Mouse (Mus musculus) right cerebral cortex, postnatal 25 days (tissue): ENCODE measurements around the gene Cldn10.

Experiments used
- DNase-seq: peaks from one replicate; pipeline ENCODE4 v3.0.0; 2022

The Cldn10 gene

DNA sequence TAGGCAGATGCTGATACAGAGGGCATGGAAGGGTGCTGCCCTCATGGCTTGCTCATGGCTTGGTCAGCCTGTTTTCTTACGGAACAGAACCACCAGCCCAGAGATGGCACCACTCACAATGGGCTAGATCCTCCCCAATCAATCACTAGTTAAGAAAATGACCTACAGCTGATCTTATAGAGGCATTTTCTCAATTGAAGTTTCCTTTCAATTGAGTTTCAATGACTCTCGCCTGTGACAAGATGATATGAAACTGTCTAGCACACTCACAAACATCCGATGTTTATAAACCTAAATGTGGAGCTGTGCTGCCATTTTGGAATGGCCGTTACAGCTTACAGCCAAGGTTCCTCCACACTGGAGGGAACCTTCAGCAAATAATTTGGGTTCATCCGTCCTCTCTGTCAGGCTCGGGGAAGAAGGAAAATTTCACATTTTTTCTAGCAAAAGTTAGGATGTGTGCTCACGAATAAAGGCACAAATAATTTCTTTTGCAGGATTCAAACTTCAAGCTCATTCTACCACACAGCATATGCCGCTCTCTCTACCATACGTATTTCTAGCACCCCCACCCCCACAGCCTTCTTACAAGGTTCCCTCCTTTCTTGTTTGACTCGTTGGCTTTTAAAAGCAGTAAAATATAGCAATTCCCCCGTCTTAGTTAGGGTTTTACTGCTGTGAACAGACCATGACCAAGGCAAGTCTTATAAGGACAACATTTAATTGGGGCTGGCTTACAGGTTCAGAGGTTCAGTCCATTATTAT is 41.8 kb downstream of the Cldn10 start:
- DNase-seq, result peak; percentile 21

DNA sequence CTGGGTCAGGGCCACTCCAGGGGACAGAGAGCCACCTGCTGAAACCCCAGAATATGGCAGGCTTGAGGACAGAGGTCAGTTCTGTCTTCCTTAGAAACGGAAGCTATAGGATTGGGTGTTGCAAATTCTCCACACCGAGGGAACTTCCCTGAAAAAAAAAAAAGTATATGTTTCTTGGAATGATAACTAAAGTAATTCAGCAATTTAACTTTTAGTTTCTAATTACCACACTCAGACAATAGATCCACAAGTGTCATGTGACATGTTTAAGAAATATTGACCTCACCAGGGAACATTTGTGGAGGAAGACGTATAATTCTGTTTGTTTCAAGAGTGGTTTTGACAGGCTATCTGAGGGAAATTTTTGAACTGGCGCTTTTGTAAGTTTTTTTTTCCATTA is 43.9 kb downstream of the Cldn10 start:
- DNase-seq, result no peak

DNA sequence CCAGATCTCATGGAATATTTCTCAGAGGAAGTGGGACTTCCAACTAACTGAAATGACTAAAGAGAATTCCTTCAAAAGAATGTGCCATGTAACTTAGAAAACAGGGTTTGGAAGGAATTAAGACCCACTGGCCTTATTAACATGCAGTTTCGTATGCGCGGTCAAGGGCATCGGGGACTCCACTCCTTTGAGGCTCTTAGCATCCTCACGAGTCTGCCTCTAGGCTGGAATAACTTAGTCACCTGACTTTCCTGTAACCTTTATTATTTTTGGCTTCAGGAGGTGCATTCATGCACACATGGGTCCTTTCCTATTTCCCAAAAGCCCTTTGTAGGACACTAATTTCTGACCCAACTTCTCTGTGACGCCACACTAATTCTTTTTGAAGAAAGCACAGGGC is 45.5 kb downstream of the Cldn10 start:
- no peak for DNase-seq

DNA sequence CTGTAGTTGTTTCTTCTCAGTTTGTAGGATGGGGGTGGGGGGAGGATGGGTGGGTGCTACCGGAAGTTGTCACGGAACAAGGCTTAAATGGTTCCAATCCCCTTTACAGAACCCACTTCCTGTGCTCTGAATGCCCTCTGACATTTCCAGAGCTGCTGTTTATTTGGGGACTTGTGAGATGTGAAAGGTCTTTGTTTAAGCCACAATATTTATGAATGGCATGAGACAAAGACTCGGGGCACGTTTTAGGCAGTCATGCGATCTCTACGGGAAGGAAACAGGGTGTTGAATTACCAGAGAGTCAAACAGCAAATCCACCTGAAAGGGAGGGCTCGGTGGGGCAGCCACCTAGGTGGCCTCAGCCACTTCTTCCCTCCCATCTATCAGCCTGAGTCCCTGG is 46.6 kb downstream of the Cldn10 start:
- DNase-seq, result no peak

DNA sequence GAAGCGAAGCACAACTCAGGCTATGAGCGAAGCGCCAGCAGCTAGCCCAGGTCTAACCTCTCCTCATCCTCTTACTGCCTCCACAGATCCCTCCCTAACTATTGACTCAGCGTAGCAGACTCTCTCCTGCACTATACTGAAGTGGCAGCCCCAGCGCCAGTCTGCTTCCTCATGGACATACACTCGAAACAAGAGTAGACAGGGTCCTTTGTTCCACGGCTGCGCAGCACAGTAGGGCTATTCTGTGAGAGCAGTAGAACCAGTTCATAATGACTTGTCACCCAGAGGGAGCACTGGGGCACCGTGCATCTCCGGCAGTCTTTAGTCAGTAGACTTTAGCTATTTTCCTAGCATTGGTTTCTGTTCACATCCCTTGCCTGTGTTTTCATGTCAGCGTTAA is 48.4 kb downstream of the Cldn10 start:
- DNase-seq, result no peak

DNA sequence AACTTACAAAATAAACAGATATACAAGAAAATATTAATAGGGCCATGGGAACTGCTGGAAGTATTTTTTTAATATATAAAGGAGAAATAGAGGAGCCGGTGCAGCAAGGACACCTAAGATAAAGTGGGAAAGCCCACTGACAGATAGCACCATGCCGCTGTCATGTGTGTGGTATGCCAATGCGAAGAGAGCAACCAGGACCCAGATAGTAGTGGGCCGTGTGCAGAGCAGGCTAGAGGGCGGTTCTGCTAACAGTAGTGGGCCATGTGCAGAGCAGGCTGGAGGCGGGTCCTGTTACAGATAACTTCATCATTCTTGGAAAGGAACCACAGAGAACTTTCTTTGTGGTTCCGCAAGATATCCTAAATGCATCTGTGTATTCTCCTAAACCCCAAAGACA is 49.0 kb downstream of the Cldn10 start:
- DNase-seq, result no peak

DNA sequence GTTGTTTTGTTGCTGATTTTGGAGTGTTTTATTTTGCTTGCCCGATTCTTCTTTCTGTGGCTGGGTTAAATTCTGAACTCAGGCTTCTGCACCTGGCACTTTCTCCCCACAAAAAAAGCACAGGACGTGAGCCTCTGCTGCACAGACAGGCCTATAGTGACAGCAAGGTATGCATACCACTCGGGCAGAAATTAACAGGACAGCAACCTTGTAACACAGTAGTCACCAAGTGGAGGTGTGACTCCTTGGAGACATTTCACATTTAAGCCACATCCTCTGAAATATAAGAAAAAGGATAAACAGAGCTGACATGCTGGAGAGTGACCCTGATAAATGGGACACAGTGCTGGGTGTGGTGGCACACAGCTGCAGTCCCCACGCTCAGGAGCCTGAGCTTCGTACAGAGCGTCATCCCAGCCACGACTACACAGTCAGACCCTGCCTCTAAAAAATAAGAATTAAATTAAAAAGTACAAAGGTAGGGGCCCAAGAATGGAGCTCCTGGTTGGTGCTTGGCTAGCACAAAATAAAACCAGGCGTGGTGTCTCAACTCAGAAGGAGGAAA is 50.9 kb downstream of the Cldn10 start:
- DNase-seq, result no peak

DNA sequence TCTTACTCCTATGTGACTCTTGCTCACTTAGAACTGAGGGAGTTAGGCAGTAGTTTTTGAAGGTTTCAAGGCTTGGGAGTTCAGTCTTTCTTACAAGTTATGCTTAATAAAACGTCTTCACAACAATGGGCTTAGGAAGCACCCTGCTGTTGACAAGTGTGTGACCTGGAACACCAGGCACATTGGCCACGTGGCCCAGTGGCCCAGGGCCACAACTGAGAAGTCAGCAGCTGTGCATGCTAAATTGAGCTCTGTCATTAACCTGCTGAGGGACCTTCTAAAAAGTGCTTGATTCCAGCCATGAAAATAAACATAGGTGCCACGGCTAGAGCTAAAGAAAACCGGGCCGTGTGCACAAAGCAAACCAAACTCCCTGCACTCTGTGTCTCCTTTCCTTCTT is 51.7 kb downstream of the Cldn10 start:
- DNase-seq, result no peak

DNA sequence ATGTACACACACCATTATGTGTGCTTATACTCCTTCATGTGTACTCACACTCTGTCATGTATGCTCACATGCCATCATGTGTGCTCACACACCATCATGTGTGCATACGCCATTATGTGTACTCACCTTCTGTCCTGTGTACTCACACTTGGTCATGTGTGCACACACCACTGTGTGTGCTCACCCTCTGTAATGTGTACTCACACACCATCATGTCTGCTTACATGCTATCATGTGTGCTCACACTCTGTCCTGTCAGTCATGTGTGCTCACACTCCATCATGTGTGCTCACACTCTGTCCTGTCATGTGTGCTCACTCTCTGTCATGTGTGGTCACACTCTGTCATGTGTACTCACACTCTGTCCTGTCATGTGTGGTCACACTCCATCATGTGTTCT is 52.3 kb downstream of the Cldn10 start:
- no peak for DNase-seq

DNA sequence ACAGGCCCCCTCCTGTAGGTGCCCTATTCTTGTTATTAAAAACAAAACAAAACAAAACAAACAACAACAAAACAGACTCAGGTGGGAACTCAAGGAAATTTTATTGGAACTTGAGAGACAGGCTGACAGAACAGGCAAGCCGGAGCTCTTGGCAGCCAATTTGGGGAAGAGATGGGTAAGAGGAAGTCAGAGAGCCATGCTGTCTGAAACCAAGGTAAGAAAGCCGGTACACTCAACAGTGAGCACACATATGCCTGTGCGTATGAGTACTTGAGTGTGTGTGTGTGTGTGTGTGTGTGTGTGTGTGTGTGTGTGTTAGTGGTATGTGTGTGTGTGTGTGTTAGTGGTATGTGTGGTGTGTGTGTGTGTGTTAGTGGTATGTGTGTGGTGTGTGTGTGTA is 54.6 kb downstream of the Cldn10 start:
- DNase-seq, result no peak

DNA sequence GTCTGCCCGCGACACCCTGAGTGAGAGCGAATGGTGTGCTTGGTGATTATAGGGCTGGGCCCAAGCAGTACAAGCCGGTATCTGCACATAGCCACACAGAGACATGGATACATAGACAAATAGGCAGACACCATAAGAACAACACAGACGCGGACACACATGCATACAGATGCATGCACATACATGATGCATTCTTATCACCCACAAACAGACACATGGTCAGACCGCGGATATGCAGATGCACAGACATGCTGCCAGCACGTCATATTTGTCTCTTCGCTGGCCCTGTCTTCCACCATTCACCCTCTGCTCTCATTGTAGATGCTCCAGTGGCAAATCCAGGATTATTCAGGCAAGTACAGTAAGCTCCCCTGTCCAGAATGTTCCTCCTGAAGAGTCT is 59.1 kb downstream of the Cldn10 start:
- no peak for DNase-seq

DNA sequence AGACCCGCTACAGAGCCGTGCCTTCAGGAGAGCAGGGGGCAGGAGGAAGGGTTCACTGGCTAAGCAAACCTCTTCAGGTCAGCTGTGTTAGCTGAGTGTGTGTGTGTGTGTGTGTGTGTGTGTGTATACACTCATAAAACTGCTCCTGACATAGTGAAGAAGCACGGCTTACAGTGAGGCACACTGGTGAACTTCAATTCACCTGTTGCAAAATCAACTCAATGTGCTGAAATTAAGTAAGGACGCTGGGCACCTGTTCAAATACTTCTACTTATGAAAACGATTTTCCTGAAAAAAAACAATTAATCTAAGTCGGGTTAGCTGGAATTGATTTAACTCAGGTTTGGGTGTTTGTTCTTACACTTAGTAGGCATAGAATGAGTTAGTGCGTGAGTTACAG is 60.5 kb downstream of the Cldn10 start:
- DNase-seq, result no peak

DNA sequence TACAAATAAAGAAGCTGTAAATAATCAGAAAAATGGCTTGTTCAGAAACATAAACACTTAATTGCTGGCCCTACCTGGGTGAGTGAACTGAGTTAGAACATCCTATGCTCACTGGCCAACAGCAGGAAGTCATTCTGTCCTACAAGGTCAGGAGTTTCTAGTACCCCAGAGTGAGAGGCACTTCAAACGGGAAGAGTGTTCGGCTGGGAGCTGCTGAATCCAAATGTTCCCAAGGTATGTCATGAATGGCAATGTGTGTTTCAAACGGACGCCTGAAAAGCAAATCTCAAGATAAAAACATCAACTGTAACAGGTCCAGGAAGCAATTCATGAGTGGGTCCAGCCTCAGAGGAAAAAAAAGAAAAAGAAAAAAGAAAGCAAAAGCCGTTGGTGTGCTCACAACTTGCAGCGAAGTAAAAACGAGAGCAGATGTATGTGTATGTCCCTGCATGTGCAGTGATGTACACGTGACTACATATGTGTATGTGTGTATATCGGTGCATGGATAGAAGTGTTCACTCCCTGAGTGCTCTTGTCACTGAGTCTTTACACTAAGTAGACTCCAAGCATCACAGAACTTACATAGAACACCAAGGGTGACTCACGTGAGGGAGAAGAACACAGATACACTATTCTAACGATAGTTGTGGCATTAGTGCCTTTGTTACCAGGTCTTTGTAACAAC is 62.4 kb downstream of the Cldn10 start:
- no peak for DNase-seq

DNA sequence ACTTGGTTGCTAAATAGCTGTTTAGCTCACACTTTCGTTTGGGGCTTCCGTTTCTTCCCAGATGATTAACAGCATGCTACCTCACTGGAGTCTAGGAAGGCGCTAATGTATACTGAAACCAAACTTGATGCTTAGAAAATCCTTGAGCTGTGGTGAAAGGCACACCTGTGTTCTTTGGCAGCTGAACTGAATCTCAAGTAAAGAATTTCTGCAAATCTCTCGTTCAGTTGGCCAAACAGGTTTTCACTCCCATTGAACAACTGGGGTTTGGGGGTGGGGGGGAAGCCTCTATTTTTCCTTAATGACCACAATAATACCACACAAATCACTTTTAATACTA is 63.0 kb downstream of the Cldn10 start:
- DNase-seq, result no peak

DNA sequence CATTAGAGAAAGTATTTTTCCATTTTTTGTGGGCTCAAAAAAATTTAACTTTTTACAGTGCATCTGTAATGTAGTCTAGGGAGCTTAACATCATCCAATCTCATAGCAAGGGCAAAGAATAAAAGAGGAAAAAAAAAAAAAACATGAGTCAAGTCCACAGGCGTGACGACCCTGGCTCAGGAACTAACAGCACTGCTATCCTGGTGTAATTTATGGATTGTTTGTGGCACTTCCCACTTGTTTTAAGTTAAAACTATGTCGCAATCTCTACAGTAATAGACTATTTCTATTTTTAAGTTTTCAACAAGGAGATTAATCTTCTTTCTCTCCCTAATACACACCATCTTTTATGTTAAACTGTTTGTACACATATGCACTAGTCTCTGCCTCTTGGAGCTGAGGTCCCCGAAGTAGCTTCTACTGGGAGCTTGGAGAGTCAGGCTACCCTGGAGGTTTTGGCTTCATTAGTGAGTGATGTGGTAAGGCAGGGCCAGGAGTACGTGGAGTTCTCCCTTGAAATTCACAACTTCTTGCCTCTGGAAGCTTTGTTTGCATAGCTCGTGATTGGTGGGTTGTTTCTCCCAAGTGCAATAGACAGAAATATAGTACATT is 63.9 kb downstream of the Cldn10 start:
- no peak for DNase-seq

DNA sequence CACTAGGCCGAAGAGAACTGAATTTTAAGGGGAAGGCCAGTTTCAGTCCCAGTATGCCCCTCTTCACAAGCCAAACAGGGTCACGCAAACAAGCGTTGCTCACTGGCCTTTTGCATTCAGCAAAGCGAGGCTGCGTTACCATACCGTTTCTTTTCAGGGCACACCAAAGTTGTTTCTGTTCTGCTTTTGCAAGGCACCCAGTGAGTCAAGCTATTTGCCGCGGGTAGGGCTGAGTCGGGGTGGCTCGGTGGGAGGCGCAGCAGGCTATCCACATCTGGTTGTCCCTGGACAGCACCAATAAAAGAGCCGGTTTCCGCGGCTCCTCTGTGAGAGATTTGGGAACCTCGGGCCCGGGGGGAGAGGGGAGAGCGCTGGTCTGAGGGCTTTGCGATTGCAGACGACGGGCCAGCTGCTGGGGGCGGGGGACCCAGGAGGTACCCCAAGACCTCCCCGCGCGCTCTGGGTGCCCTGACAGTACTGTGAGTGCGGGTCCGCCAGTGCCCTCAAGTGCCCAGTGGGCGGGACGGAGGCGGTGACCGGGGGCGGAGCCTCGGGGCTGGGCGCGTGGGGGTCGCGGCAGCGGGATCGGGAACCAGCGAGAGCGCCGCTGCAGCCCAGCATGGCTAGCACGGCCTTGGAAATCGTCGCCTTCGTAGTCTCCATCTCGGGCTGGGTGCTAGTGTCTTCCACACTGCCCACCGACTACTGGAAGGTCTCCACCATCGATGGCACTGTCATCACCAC is 66.8 kb downstream of the Cldn10 start:
- peak; percentile 55 for DNase-seq

DNA sequence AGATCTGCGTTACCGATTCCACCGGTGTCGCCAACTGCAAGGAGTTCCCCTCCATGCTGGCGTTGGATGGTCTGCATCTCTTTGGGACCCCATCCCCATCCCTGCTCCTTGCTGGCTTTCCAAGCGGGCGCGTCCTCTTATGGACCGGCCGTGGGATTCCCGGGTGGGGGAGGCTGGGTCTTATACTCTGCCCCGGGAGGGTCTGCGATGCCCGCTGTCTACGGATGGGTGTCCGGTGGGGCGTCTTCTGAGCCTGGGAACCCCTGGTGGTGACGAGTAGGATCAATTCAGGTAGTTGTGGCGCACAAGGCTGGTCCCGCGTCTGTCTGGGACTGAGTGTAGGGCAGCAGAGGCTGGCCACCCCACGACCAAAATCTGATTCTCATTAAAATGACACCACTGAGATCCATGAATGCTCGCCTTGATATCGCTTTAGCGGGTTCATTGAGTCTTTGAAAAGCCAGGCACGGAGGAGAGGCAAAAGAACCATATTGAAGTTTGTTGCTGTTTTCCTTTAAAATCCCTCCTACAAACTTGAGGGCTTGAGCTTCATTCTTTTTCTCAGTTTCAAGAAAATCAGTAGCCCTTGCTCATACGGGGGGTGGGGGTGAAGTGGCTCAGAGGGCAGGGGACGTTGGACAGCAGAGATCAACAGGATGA is 67.6 kb downstream of the Cldn10 start:
- DNase-seq, result no peak

DNA sequence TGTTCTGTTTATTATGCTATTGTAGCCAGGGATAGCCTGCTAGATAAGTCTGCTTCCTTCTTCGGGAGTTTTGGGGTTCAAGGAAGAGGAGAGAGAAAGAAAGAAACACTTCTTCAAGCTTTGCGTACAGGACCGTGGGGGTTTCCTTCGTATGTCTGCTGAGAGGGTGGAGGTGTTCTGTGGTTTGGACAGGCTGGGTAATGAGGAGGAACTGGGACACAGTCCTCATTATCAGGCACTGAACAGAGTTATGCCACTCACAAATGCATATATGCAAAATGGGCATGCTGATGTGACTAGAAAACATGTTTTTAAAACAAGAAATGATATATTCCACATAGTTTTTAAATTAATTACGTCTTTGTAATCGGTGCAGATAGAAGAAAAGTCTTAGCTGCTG is 68.9 kb downstream of the Cldn10 start:
- no peak for DNase-seq

DNA sequence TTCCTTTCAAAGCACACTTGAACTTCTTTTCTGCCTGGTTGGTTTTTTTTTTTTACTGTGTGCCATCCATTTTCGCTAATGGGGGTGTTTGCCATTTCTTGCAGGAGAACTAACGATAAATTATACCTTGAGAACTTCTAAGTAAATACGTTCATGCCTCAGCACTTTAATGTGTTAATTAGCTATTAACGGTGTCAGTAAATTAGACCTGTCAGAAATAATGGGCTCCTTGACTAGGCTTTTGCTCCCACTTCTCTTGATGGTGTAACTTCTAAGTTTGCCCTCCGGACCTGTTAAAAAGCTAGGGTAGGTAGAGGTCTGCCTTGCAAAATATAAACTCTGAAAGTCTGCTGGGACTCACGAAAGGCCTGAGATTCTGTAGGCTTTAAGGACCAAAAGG is 70.6 kb downstream of the Cldn10 start:
- DNase-seq, result no peak

DNA sequence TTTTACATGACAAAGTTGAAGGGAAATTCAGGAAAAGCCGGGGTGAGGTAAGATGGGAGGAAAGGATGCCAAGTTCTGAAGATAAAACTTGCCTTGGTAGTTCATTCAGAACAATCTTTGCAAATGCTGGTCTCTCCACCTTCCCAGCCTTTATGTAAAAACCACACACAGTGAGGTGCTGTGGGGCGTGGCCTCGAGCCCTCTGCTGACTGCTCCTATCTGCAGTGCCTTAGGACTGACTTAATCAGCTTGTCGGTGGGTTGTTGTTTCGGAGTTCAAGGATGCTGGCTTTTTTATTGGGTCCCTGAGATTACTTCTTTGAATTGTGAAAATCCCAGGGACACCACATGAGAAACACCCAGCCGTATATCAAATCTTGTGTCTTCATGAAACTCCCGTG is 74.5 kb downstream of the Cldn10 start:
- no peak for DNase-seq

DNA sequence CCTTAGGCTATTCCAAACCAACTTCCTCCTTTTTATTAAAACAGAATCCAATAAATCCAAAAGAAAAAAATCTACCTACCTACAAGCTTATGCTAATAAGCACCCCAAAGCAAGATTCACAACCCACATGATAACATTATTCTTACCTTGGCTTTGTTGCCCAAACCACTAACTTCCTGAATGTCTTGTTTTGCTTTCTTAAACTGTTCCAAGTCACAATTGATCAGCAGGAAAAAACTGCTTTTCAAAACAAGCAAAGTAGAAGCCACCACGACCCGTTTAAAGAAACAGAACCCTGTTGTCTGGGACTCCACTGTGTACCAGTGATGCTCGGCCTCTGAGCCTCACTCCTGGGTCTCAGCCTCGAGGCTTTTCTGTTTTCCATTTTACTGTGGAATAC is 77.2 kb downstream of the Cldn10 start:
- DNase-seq, result no peak

DNA sequence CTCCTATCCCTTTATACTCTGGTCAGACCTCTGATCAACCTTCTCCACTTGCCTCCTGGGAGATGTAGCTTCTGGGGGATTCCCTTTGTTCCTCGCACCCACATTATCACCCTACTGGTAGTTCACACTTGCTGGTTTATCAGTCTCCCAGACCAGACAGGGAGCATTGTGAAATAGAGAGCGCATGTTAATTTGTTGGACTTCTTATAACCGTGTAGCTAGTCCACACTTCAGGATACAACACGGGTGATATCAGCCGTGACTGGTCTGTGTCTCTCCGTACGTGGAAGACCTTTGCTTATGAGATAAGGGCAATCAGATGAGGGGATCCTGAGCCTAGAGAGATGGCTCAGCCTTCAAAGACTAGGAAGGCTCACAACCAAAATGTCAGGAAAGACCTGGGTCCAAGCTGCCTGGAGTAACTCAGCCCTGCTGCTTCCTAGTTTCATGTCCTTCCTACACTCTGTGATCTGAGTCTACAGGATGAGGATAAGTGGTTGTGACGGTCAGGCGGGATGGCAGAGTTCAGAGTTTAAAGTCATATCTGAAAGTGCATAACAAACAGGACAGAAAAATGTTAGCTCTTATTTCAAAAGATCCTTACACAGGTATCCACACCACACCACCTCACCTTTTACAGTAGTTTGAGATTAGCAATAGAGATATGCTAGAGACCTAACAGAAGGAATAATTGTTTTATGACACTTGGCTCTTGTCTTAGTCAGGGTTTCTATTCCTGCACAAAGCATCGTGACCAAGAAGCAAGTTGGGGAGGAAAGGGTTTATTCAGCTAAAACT is 78.5 kb downstream of the Cldn10 start:
- DNase-seq, result no peak
